Mouse (Mus musculus) embryonic facial prominence, embryonic 13.5 days (tissue): ENCODE measurements around the gene Catsperd. TPM values are rescaled to one million over a fixed set of nuclear protein-coding genes. Genes with fewer than 3 reads are reported as not detected.

ENCODE experiments used
- ATAC-seq: fragments of 200-750 bp; cut with Nextera tagmentation; 2 replicates; pipeline ENCODE4 v1.8.0; 2017; ENCODE audit warnings: low read depth; ENCODE audit not compliant: insufficient number of reproducible peaks, insufficient read depth, low FRiP score, low TSS enrichment
- H3K27ac ChIP-seq: fragments of 300-500 bp; sonication (generic); 2 replicates; pipeline ENCODE4 v1.5.1; 2015; ENCODE audit warnings: moderate library complexity, mild to moderate bottlenecking, inconsistent platforms
- H3K27me3 ChIP-seq: fragments of 300-500 bp; sonication (generic); 2 replicates; pipeline ENCODE4 v1.6.1; 2015; ENCODE audit warnings: mild to moderate bottlenecking, inconsistent platforms
- H3K36me3 ChIP-seq: fragments of 300-500 bp; sonication (generic); 2 replicates; pipeline ENCODE4 v1.6.1; 2015; ENCODE audit warnings: mild to moderate bottlenecking, inconsistent platforms
- H3K4me1 ChIP-seq: fragments of 300-500 bp; sonication (generic); 2 replicates; pipeline ENCODE4 v1.6.1; 2015; ENCODE audit warnings: inconsistent platforms
- H3K4me2 ChIP-seq: fragments of 300-500 bp; sonication (generic); 2 replicates; pipeline ENCODE4 v1.6.1; 2015; ENCODE audit warnings: moderate library complexity, mild to moderate bottlenecking, inconsistent platforms
- H3K4me3 ChIP-seq: fragments of 300-500 bp; sonication (generic); 2 replicates; pipeline ENCODE4 v1.5.1; 2015; ENCODE audit warnings: mild to moderate bottlenecking, inconsistent platforms
- H3K9ac ChIP-seq: fragments of 300-500 bp; sonication (generic); 2 replicates; pipeline ENCODE4 v1.6.1; 2015; ENCODE audit warnings: mild to moderate bottlenecking, inconsistent platforms
- H3K9me3 ChIP-seq: fragments of 300-500 bp; sonication (generic); 2 replicates; pipeline ENCODE4 v1.6.1; 2016; ENCODE audit warnings: inconsistent platforms
- WGBS: fragments of 180-500 bp; shearing (Covaris S2); methylation state at CpG from one replicate; pipeline ENCODE4 v1.1.7; 2015; ENCODE audit warnings: mixed read lengths; 5-methylcytosine and 5-hydroxymethylcytosine counted together
- polyA plus RNA-seq: library from polyadenylated mRNA; unstranded; fragments of >200 nt; fragmentation: Nextera tagmentation; extraction: Ambion mirVana; gene quantifications from 2 replicates; pipeline ENCODE4 v1.2.1, GENCODE M21; 2015

The Catsperd gene
- 0.66 and 0.94 TPM in 2 replicates for polyA plus RNA-seq

DNA sequence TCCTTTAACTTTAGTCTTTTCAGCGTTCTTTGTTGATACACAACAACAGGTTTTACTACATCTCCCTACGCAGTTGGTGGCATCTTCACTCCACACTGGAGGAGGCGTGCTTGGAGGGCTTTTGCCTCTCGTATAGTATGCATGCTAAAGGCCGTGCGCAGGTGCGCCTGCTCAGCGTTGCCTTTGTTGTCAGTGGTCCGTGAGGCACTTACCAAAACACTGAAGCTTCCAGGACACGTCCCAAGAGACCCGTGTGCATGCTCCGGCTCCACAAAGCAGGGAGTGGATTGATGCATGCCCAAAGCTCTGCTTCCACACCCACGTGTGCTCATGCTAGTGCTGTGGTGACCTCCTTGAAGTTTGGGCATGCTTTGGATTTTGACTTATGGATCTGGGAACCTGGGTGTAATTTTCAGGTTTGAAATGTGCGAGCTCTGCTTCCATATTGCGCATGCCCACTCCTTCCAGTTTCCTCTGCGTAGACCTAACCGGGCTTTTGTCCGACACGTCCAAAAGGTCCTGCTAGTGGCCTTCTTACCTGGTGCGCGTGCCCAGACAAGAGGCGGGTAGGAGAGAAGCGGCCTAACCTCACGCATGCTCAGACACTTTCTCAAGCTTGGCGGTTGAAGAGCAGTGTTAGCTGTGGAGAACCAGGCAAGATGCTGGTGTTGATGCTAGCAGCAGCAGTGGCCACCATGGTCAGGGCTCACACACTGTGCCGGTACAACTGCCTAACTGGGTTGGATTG lies at the start of gene Catsperd:
Gene Catsperd (plus strand): TSS at position 614 of the 748 bp plus-strand sequence.
- no peak for ATAC-seq
- Histone ChIP-seq H3K27me3 (no peaks in the 10 kb centered on the region), H3K36me3 (peaks cover 15% of the 10 kb centered on the region), H3K27ac (peak within 1 kb of the TSS; percentile 82), H3K4me3 (peak within 1 kb of the TSS; percentile 79), H3K4me1 (peaks cover 27% of the 10 kb centered on the region), H3K4me2 (peak within 1 kb of the TSS; percentile 96), H3K9ac (peak within 1 kb of the TSS; percentile 64), H3K9me3 (no peaks in the 10 kb centered on the region)
- WGBS: 6% methylated on average over 26 of the region's 26 CpGs

- no peaks in the 10 kb centered on the region for H3K27me3 ChIP-seq
- H3K27ac ChIP-seq: no peak overlapping the region
- H3K9me3 ChIP-seq: no peaks in the 10 kb centered on the region
- H3K4me1 ChIP-seq: peaks cover 47% of the 10 kb centered on the region
- WGBS: 70% methylated on average over 1 of the region's 1 CpGs
- H3K4me3 ChIP-seq: peak overlapping the region; percentile 90
- peak overlapping the region; percentile 90 for H3K9ac ChIP-seq
- peaks cover 66% of the 10 kb centered on the region for H3K36me3 ChIP-seq
- peak overlapping the region; percentile 89 for H3K4me2 ChIP-seq
- ATAC-seq: no peak
Observed at GRCm38 (mm10) chr17:56583071-56583470, 44.9 kb upstream of the Catsperd start.

DNA sequence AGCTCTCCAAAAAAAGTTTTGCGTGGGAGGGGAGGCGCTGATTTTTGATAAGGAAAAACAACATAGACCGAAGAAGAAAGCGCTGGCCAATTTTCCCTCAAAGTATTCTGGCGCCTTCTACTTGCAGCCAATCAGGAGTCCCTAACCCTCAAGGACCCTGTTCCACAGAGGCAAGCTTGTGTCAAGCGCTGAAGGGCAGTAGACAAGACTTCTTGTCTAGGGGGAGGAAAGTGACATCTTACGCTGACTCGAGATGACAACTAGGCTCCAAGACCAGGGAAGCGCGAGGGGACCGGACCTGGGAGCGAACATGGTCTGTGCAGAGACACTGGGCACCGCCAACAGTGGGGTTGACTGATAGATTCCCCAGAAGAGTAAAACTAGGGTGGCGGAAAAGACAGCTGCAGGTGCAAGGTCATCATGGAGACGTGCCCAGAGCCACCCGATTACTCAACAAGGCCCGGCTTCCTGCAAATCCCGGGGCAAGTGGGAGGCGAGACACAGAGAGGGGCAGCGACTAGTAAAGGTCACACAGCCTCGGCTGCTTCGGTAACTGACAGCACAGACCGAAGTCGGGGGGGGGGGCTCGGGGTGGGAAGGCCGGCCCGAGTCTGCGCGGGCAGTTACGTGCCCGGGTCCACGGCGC lies 44.2 kb upstream of the Catsperd start:
- peaks cover 66% of the 10 kb centered on the region for H3K36me3 ChIP-seq
- 3% methylated on average over 33 of the region's 33 CpGs for WGBS
- peak overlapping the region; percentile 90 for H3K9ac ChIP-seq
- peaks cover 47% of the 10 kb centered on the region for H3K4me1 ChIP-seq
- peak overlapping the region; percentile 90 for H3K4me3 ChIP-seq
- ATAC-seq: peak; percentile 11
- H3K27me3 ChIP-seq: no peaks in the 10 kb centered on the region
- H3K9me3 ChIP-seq: no peaks in the 10 kb centered on the region
- peak overlapping the region; percentile 89 for H3K4me2 ChIP-seq
- H3K27ac ChIP-seq: peak overlapping the region; percentile 93

GRCm38 (mm10) chr17:56584257-56585130 lies 43.4 kb upstream of the Catsperd start, which contains the start of the genes Safb2 and Safb:
Safb2 (minus strand) TSS chr17:56584585.
Safb (plus strand) TSS chr17:56584825.
- Histone ChIP-seq H3K9ac (peak within 1 kb of the TSS; percentile 93), H3K27ac (peak within 1 kb of the TSS; percentile 95)
- ATAC-seq: peak; percentile 95

GRCm38 (mm10) chr17:56585171-56585821 lies 42.6 kb upstream of the Catsperd start:
- Histone ChIP-seq H3K27me3 (no peaks in the 10 kb centered on the region), H3K4me1 (peaks cover 49% of the 10 kb centered on the region), H3K27ac (peak overlapping the region; percentile 95), H3K9me3 (no peaks in the 10 kb centered on the region), H3K4me3 (peak overlapping the region; percentile 90), H3K4me2 (peak overlapping the region; percentile 71), H3K9ac (peak overlapping the region; percentile 93), H3K36me3 (peaks cover 68% of the 10 kb centered on the region)
- WGBS: under 1% methylated on average over 61 of the region's 61 CpGs
- ATAC-seq: no peak

More at GRCm38 (mm10) chr17:56584257-56585130, 43.4 kb upstream of the Catsperd start, which contains the start of the genes Safb2 and Safb:
- Histone ChIP-seq H3K4me2 (peak within 1 kb of the TSS; percentile 89), H3K36me3 (peaks cover 66% of the 10 kb centered on the region), H3K9me3 (no peaks in the 10 kb centered on the region), H3K4me3 (peak within 1 kb of the TSS; percentile 90), H3K27me3 (no peaks in the 10 kb centered on the region), H3K4me1 (peaks cover 47% of the 10 kb centered on the region)
- under 1% methylated on average over 95 of the region's 101 CpGs for WGBS

GRCm38 (mm10) chr17:56587773-56588172 lies 40.2 kb upstream of the Catsperd start:
- ATAC-seq: no peak
- peak overlapping the region; percentile 60; the same call in 1 of the 2 replicates for H3K9ac ChIP-seq
- 80% methylated on average over 1 of the region's 1 CpGs for WGBS
- H3K9me3 ChIP-seq: no peaks in the 10 kb centered on the region
- H3K4me2 ChIP-seq: peak overlapping the region; percentile 34; the same call in 1 of the 2 replicates
- H3K27ac ChIP-seq: no peak overlapping the region
- no peaks in the 10 kb centered on the region for H3K27me3 ChIP-seq
- H3K36me3 ChIP-seq: peaks cover 69% of the 10 kb centered on the region
- peaks cover 39% of the 10 kb centered on the region for H3K4me1 ChIP-seq
- 0 out of 2 replicates have a peak overlapping the region, but pooled peaks have one; percentile 3 for H3K4me3 ChIP-seq

DNA sequence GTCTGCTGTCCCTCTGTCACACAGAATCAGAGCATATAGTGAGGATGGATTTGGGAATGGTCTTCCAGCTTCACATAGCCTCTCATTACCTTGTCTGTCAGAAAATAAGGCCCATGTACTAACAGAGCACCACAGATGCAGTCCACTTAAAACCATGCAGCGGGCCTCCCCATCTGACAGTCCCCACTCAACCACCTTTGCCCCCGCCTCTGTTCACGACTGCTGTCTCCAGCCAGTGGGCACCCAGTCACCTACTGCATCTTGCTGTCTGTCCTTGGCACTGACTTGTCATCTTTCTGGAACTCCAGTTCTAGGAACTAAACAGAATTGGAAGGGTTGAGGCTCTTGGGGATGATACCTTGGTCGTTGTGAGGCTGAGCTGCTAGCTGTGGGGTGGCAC lies 39.0 kb upstream of the Catsperd start:
- H3K27me3 ChIP-seq: no peaks in the 10 kb centered on the region
- no peak overlapping the region for H3K4me3 ChIP-seq
- peaks cover 32% of the 10 kb centered on the region for H3K4me1 ChIP-seq
- peaks cover 78% of the 10 kb centered on the region for H3K36me3 ChIP-seq
- H3K27ac ChIP-seq: no peak overlapping the region
- no peak for ATAC-seq
- H3K9ac ChIP-seq: no peak overlapping the region
- no peaks in the 10 kb centered on the region for H3K9me3 ChIP-seq
- H3K4me2 ChIP-seq: no peak overlapping the region
- 97% methylated on average over 4 of the region's 4 CpGs for WGBS

GRCm38 (mm10) chr17:56592553-56592952 lies 35.4 kb upstream of the Catsperd start:
- Histone ChIP-seq H3K9ac (no peak overlapping the region), H3K36me3 (peaks cover 100% of the 10 kb centered on the region)
- ATAC-seq: no peak

DNA sequence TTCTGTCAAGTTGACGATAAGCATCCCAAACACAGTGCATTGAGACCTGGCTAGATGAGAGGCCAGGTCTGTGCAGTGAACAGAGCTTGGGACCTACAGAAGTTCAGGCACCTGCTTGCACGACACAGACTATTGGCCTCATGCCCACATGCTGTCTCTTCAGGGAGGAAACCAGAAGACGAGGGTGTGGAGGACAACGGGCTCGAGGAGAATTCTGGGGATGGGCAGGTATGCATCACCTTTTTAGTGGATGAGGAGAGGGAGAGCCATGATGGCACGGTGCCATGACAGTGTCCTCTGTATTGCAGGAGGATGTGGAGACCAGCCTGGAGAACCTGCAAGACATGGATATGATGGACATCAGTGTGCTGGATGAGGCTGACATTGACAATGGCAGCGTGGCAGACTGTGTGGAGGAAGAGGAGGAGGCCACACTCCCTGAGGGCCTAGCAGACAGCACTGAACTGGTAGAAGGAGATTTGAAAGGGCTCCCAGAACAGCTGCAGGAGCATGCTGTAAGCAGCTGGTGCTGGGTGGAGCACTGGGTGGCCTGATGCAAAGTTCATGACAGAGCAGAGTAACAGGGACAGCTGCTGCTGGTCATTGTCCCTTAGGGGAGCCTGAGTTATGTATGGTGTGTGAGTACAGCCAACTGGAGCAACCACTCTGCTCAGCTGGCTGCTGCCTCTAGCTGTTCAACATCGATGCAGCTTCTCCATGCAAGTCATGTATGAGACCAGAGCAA lies 34.2 kb upstream of the Catsperd start:
- H3K4me3 ChIP-seq: no peak overlapping the region
- H3K4me1 ChIP-seq: peaks cover 9% of the 10 kb centered on the region; the same call in 1 of the 2 replicates
- peaks cover 96% of the 10 kb centered on the region for H3K36me3 ChIP-seq
- ATAC-seq: no peak
- H3K9me3 ChIP-seq: no peaks in the 10 kb centered on the region
- no peak overlapping the region for H3K4me2 ChIP-seq
- no peak overlapping the region for H3K9ac ChIP-seq
- WGBS: 87% methylated on average over 8 of the region's 8 CpGs
- H3K27me3 ChIP-seq: no peaks in the 10 kb centered on the region
- no peak overlapping the region for H3K27ac ChIP-seq

More at GRCm38 (mm10) chr17:56592553-56592952, 35.4 kb upstream of the Catsperd start:
- Histone ChIP-seq H3K27ac (no peak overlapping the region), H3K4me1 (peaks cover 13% of the 10 kb centered on the region), H3K9me3 (no peaks in the 10 kb centered on the region), H3K4me3 (no peak overlapping the region), H3K4me2 (no peak overlapping the region), H3K27me3 (no peaks in the 10 kb centered on the region)
